Mouse (Mus musculus) hindbrain, postnatal 0 days (tissue): ENCODE results near the gene Jmjd7. TPM values are rescaled to one million over a fixed set of nuclear protein-coding genes. Genes with fewer than 3 reads are reported as not detected.

Experiments used
- ATAC-seq: fragments of 200-750 bp; cut with Nextera tagmentation; 2 replicates; pipeline ENCODE4 v1.8.0; 2017; ENCODE audit warnings: mild to moderate bottlenecking, moderate TSS enrichment, moderate library complexity
- DNase-seq: peaks from one replicate; pipeline ENCODE4 v3.0.0-alpha.2; 2015; ENCODE audit warnings: low spot score
- H3K27ac ChIP-seq: fragments of 300-500 bp; sonication (generic); 2 replicates; pipeline ENCODE4 v1.5.1; 2014; ENCODE audit warnings: mild to moderate bottlenecking
- H3K27me3 ChIP-seq: fragments of 300-500 bp; sonication (generic); 2 replicates; pipeline ENCODE4 v1.6.1; 2014; ENCODE audit warnings: low read length, mixed read lengths; ENCODE audit not compliant: insufficient read depth
- H3K36me3 ChIP-seq: fragments of 300-500 bp; sonication (generic); 2 replicates; pipeline ENCODE4 v1.6.1; 2014; ENCODE audit warnings: low read length, mixed read lengths; ENCODE audit not compliant: insufficient read depth
- H3K4me1 ChIP-seq: fragments of 300-500 bp; sonication (generic); 2 replicates; pipeline ENCODE4 v1.6.1; 2014; ENCODE audit warnings: antibody characterized with exemption, low read length, mixed read lengths; ENCODE audit not compliant: insufficient read depth
- H3K4me2 ChIP-seq: fragments of 300-500 bp; sonication (generic); 2 replicates; pipeline ENCODE4 v1.6.1; 2014; ENCODE audit warnings: low read depth, mild to moderate bottlenecking, low read length, moderate library complexity, mixed read lengths
- H3K4me3 ChIP-seq: fragments of 300-500 bp; sonication (generic); 2 replicates; pipeline ENCODE4 v1.5.1; 2014; ENCODE audit warnings: low read length
- H3K9ac ChIP-seq: fragments of 300-500 bp; sonication (generic); replicated peaks from 2 replicates; pipeline ENCODE4 v1.6.1; 2014; ENCODE audit warnings: mild to moderate bottlenecking, low read length, moderate library complexity, mixed read lengths
- H3K9me3 ChIP-seq: fragments of 300-500 bp; sonication (generic); 2 replicates; pipeline ENCODE4 v1.6.1; 2016; ENCODE audit warnings: low read length, mixed read lengths
- CTCF ChIP-seq: IDR thresholded peaks from 2 replicates; pipeline ENCODE4 v1.5.1; 2016; ENCODE audit warnings: antibody characterized with exemption, control low read depth, low read depth
- WGBS: fragments of 180-500 bp; shearing (Covaris S2); extraction: QIAGEN DNeasy Blood & Tissue Kit; methylation state at CpG from one replicate; pipeline ENCODE4 v1.1.7; 2014; 5-methylcytosine and 5-hydroxymethylcytosine counted together
- microRNA-seq, 2 experiments: library from miRNA; unstranded; fragments of <30 nt; microRNA quantifications; one replicate each; pipeline ENCODE4; 2016
- polyA plus RNA-seq: library from polyadenylated mRNA; unstranded; fragments of >200 nt; fragmentation: Nextera tagmentation; extraction: Ambion mirVana; gene quantifications from 2 replicates; pipeline ENCODE4 v1.2.1, GENCODE M21; 2015
- total RNA-seq: library from RNA; depleted of rRNA; stranded (reverse); fragments of >200 nt; gene quantifications from 2 replicates; pipeline ENCODE4 v1.2.3, GENCODE M21; 2014; rRNA removed

Jmjd7 gene
- total and polyA plus RNA-seq, 2 experiments from 2014 or later, result 18.7 to 20.3 TPM

GRCm38 (mm10) chr2:120066224-120066623 is 38.9 kb downstream of the Jmjd7 start:
- H3K4me1 ChIP-seq, result no peaks in the 10 kb centered on the region
- no peak overlapping the region for H3K4me3 ChIP-seq
- WGBS, result 71% methylated on average over 3 of the region's 3 CpGs
- no peaks in the 10 kb centered on the region for H3K9me3 ChIP-seq
- no peaks in the 10 kb centered on the region for H3K36me3 ChIP-seq
- no peak overlapping the region for H3K27ac ChIP-seq
- no peaks in the 10 kb centered on the region for H3K27me3 ChIP-seq
- H3K9ac ChIP-seq, result no peak overlapping the region
- no peak for DNase-seq
- ATAC-seq, result no peak
- no peak for TF ChIP-seq CTCF
- H3K4me2 ChIP-seq, result no peak overlapping the region

- Histone ChIP-seq H3K9me3 (no peaks in the 10 kb centered on the region), H3K4me1 (no peaks in the 10 kb centered on the region), H3K9ac (no peak overlapping the region), H3K4me3 (no peak overlapping the region), H3K4me2 (no peak overlapping the region), H3K27ac (no peak overlapping the region), H3K36me3 (no peaks in the 10 kb centered on the region), H3K27me3 (no peaks in the 10 kb centered on the region)
- ATAC-seq (peak; percentile 62), DNase-seq (peak; percentile 58)
- TF ChIP-seq CTCF, result peak; percentile 80
- WGBS, result 44% methylated on average over 16 of the region's 16 CpGs
Observed at GRCm38 (mm10) chr2:120068555-120069465, 41.5 kb downstream of the Jmjd7 start.

- Histone ChIP-seq H3K4me3 (no peak overlapping the region), H3K4me1 (no peaks in the 10 kb centered on the region), H3K4me2 (no peak overlapping the region), H3K27me3 (no peaks in the 10 kb centered on the region), H3K9ac (no peak overlapping the region), H3K36me3 (no peaks in the 10 kb centered on the region), H3K9me3 (no peaks in the 10 kb centered on the region), H3K27ac (no peak overlapping the region)
- TF ChIP-seq CTCF, result no peak
- no peak for ATAC-seq
- 55% methylated on average over 8 of the region's 8 CpGs for WGBS
- no peak for DNase-seq
Observed at GRCm38 (mm10) chr2:120069466-120069990, 42.2 kb downstream of the Jmjd7 start.

- Histone ChIP-seq H3K9me3 (no peaks in the 10 kb centered on the region), H3K27me3 (peaks cover 8% of the 10 kb centered on the region; the same call in 1 of the 2 replicates), H3K9ac (no peak overlapping the region), H3K36me3 (no peaks in the 10 kb centered on the region), H3K4me2 (no peak overlapping the region), H3K4me3 (no peak overlapping the region), H3K27ac (no peak overlapping the region), H3K4me1 (no peaks in the 10 kb centered on the region)
- WGBS, result 71% methylated on average over 4 of the region's 4 CpGs
- ATAC-seq, result no peak
- no peak for TF ChIP-seq CTCF
- DNase-seq, result peak; percentile 27
Observed at GRCm38 (mm10) chr2:120074096-120074495, 46.8 kb downstream of the Jmjd7 start.

- Histone ChIP-seq H3K27ac (no peak overlapping the region), H3K4me3 (peak overlapping the region; percentile 37), H3K4me2 (peak overlapping the region; percentile 62), H3K36me3 (no peaks in the 10 kb centered on the region), H3K27me3 (peaks cover 8% of the 10 kb centered on the region; the same call in 1 of the 2 replicates), H3K9me3 (no peaks in the 10 kb centered on the region), H3K9ac (0 out of 2 replicates have a peak overlapping the region, but pooled peaks have one; percentile 13), H3K4me1 (no peaks in the 10 kb centered on the region)
- WGBS, result under 1% methylated on average over 36 of the region's 36 CpGs
- ATAC-seq (peak; percentile 80), DNase-seq (peak; percentile 71)
- peak; percentile 73 for TF ChIP-seq CTCF
Observed at GRCm38 (mm10) chr2:120076076-120076705, 48.9 kb downstream of the Jmjd7 start.

Small RNAs within 50 kb of the gene (microRNA-seq; reads per million reads assigned to microRNA genes)
- gene Mir7665, result 0 to 0.18 reads per million in 2 experiments

Other genes with a start within 250 kb of the Jmjd7 start
- gene Rpap1, start 239.9 kb upstream of the Jmjd7 start, total RNA-seq, result 19.6 and 22.5 TPM in 2 replicates
- 11.2 and 11.9 TPM in 2 replicates for gene Rpap1, start 239.9 kb upstream of the Jmjd7 start, polyA plus RNA-seq
- 85.8 and 98.9 TPM in 2 replicates for gene Tyro3, start 229.8 kb upstream of the Jmjd7 start, total RNA-seq
- gene Tyro3, start 229.8 kb upstream of the Jmjd7 start, polyA plus RNA-seq, result 26.5 and 26.6 TPM in 2 replicates
- 76.4 and 77.9 TPM in 2 replicates for gene Mga, start 130.3 kb upstream of the Jmjd7 start, total RNA-seq
- gene Mga, start 130.3 kb upstream of the Jmjd7 start, polyA plus RNA-seq, result 11.4 and 12.6 TPM in 2 replicates
- 41.3 and 41.4 TPM in 2 replicates for gene Mapkbp1, start 54.8 kb upstream of the Jmjd7 start, total RNA-seq
- 5.3 and 5.5 TPM in 2 replicates for gene Mapkbp1, start 54.8 kb upstream of the Jmjd7 start, polyA plus RNA-seq
- gene Gm28042, start within 50 bp of the Jmjd7 start, total RNA-seq, result 2.9 and 6.8 TPM in 2 replicates
- 1.3 and 1.8 TPM in 2 replicates for gene Gm28042, start within 50 bp of the Jmjd7 start, polyA plus RNA-seq
- gene Pla2g4b, start 5.9 kb downstream of the Jmjd7 start, total RNA-seq, result 5.5 and 12.3 TPM in 2 replicates
- 0.30 and 0.33 TPM in 2 replicates for gene Pla2g4b, start 5.9 kb downstream of the Jmjd7 start, polyA plus RNA-seq
- 6.3 and 7.1 TPM in 2 replicates for gene Ehd4, start 127.1 kb downstream of the Jmjd7 start, total RNA-seq
- 24.6 and 25.2 TPM in 2 replicates for gene Ehd4, start 127.1 kb downstream of the Jmjd7 start, polyA plus RNA-seq
- 14.9 and 15.0 TPM in 2 replicates for gene Pla2g4e, start 217.9 kb downstream of the Jmjd7 start, total RNA-seq
- 6.7 and 8.0 TPM in 2 replicates for gene Pla2g4e, start 217.9 kb downstream of the Jmjd7 start, polyA plus RNA-seq